Mouse (Mus musculus) common myeloid progenitor, adult 5-6 weeks (primary cell): ENCODE measurements around the gene Rnf150. TPM values are rescaled to one million over a fixed set of nuclear protein-coding genes. Genes with fewer than 3 reads are reported as not detected.
"Not testable (repeated sequence)": the region's sequence is repeated elsewhere in the genome, so short reads cannot be mapped to it uniquely, and the experiment has no call there.

Experiments used
- ATAC-seq: replicated peaks from 2 replicates; pipeline ENCODE4 v1.8.0; 2016; ENCODE audit warnings: low read depth, mild to moderate bottlenecking, moderate TSS enrichment, inconsistent platforms; ENCODE audit not compliant: poor library complexity, severe bottlenecking
- total RNA-seq: library from RNA; stranded (forward); fragments of 200-1000, 187-1606 nt; gene quantifications from 2 replicates; pipeline ENCODE4 v1.2.3, GENCODE M21; 2017

Rnf150 gene
- total RNA-seq, 1 experiment from 2014 or later = 6.1 TPM

DNA sequence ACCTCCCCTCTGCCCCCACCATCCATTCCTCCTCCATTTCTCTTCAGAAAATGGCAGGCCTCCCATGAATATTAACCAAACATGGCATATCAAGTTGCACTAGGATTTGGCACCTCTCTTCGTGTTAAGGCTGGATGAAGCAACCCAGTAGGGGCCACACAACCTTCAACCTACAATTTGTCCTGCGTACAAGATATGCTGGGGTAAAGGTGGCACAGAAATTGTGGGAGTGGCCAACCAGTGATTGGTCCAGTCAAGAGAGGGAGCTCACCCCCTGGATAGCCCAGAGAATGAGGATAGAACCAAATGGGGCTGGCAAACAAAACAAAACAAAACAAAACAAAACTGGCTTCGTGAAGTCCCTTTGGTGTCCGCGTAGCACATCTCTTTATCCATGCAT, 198.1 kb downstream of the Rnf150 start:
- no peak for ATAC-seq

DNA sequence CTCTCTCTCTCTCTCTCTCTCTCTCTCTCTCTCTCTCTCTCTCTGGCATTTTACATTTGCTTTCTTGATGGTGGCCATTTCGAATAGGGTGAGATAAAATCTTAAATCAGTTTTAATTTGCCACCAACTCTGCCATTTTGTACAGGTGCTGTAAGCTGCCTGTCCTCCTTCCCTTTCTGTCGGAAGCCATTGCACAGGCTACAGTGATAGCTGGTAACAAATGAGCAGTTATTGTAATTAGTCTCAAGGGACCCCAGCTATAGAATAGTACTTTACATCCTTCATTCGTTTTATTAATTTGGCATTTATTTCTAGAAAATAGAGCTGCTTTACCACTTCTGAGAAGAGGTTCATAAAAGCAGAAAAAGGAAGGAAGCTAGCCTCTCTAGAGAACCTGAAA, 198.7 kb downstream of the Rnf150 start:
- no peak for ATAC-seq

DNA sequence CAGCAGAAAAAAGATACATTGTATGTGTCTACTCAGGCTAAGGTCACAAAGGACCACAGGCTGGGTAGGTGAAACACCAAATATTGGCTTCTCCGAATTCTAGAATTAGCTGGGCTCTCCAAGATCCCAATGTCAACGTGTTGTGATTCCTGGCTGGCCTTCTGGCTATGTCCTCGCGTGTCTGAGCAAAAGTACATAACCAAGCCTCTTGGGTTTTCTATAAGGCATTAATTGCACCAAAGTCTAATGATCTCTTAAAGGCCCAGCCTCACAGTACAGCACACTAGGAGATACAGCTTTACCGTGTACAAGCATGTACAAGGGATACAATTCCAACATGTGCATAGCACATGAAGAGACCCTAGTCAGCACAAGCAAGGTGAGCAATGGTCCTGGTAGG, 199.1 kb downstream of the Rnf150 start:
- ATAC-seq = no peak

DNA sequence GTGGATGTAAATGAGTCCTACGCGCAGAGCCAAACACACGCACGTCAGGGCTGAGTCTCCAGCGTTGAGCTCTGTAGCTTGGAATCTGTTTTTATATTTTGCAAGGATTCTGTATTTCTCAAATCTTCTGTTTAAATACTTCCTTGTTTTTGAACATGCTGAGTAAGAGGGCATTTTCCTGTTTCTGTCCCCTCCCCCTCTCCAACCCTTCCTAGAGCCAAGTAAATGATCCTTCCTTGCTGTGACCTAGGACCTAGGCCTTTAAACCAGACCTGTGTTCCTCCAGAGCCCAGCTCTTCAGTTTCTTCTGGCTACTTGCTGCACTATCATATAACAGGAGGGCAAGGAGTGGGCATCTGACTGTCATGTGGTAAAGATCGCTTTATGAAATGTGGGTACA, 200.9 kb downstream of the Rnf150 start:
- ATAC-seq = peak; percentile 31

DNA sequence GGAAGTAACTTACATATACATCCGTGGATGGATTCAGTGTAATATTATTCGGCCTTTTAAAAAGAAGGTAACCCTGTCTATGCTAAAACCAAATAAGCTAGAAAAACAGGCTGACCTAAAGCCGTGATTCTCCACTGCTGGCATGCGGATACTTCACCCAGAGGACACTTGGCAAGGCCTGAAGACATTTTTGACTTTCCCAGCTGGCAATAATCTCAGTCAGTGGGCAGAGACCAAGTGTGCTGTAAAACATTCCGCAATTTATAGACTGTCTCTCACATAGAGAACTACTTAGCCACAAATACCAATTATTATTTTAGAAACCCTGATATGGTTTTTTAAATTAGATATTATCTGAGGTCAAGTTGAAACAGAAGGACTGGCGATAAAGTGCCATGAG, 202.9 kb downstream of the Rnf150 start:
- ATAC-seq = no peak

DNA sequence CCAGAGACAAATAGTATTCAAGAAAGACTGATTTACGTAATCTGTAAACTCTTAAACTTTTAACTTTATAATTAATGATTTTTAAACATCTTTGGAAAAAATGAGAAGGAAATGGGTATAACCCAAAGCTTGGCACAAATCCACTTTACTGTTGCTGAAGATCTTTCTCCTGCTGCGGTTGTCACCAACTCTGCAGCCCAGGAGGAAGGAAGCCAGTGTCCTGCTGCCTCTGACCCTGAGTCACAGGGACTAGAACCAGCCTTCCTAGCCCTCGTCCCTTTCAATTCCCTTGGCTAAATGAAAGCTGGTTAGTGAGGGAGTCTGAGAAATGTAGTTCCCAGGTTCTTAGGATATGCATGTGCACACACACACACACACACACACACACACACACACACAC, 203.7 kb downstream of the Rnf150 start:
- peak; percentile 75 for ATAC-seq

DNA sequence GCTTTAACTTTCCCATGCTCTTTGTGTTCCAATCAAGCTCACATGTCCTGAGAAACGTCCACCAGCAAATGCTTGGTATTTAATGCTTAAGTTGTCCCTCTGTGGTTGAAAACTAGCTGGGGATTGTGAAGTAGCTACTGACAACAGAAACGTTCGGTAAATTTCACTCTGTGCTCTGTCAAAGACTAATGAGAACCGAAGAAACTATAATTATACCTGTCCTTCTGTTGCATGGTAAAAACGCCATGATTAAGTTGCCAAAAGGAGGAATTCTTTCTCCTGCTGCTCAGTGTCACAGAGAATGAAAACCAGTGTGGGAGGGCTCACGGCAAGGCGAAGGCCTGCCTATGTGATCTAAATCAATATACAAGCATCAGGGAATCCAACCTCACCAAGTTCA, 204.8 kb downstream of the Rnf150 start:
- ATAC-seq = no peak

DNA sequence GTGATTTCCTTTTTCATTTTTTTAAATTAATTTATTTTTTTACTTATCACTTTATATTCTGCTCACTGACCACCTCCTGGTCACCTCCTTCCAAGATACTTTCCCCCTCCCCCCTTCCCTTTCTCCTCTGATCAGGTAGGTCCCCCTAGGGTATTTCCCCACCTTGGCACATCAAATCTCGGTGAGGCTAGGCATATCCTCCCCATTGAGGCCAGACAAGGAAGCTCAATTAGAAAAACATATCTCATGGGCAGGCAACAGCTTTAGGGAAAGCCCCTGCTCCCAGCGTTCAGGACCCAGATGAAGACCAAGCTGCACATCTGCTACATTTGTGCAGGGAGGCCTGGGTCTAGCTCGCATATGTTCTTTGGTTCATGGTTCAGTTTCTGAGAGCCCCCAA, 211.1 kb downstream of the Rnf150 start:
- ATAC-seq = no peak

DNA sequence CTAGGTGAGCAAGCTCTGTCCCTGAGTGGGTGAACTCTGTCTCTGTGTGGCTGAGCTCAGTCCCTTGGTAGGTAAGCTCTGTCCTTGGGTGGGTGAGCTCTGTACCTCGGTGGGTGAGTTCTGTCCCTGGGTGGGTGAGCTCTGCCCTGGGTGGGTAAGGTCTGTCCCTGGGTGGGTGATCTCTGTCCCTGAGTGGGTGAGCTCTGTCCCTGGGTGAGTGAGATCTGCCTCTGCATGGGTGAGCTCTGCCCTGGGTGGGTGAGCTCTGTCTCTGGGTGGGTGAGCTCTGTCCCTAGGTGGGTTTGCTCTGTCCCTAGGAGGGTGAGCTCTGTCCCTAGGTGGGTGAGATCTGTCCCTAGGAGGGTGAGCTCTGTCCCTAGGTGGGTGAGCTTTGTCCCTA, 213.5 kb downstream of the Rnf150 start:
- ATAC-seq = no peak

DNA sequence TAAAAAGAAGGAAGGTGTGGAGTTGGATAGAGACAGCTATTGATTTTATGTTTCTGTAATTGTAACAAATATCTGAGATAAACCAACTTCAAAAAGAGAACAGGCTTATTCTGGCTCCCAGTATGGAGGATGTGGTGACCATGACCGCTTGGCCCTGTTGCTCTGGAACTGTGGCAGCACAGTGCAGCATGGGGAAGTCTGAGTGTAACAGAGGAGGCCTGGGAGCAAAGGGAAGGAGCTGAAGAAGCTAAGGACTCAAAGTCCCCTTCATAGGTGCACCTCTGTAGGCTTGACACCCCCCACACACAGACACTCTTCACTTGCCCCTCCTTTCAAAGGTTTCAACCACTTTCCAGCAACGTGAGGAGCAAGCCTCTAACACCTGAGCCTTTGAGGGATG, 214.2 kb downstream of the Rnf150 start:
- peak; percentile 72 for ATAC-seq

DNA sequence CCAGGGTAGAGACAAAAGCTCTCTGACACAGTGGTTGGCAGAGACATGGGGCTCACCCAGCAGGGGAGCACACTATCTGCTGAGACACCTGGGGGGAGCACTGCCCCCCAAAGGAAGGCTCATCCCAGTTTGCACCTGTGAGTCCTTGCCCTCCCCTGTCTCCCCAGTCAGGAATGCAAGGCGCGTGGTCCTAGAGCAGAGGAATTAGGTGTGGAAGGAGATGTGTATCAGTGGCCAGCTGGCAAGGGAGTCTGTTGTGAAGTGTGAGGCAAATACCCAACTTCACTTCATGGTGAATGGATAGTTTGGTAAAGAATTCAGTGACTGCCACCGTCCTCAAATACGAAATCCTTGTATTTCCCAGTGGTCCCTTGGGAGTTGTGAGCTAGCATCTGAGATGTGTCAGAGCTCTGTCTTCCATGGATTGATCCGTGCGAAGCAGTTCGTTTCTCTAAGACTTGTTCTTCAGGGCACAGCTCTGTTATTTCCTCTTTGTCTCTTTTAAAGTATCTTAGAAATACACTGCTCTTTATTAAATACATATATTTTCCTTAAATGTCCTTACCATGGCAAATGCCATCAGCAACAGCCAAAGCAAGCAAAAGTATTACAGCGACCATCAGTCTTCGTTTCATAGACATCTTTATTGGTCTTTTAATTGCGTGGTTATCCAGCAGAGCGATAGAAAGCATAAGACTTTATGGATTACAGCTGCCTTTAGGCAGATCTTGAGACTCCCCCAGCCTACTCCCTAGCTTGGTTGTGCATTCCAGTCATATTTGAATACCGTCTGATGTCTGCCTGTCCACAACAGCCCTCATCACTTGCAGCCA, 215.8 kb downstream of the Rnf150 start:
- no peak for ATAC-seq

DNA sequence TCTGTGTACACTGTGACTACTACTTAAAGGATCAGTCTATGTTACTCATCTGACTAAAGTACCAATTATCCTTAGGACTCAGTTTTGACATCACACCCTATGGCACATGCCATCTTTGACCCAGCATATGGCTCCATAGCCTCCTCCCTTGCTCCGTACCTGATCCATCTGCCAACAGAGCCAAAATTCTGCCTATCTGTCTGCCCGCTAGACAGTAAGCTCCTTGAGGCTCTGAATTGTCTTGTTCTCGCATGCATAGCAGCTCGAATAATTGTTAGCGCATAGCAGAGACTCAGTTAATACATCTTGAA, 216.3 kb downstream of the Rnf150 start:
- ATAC-seq = no peak

DNA sequence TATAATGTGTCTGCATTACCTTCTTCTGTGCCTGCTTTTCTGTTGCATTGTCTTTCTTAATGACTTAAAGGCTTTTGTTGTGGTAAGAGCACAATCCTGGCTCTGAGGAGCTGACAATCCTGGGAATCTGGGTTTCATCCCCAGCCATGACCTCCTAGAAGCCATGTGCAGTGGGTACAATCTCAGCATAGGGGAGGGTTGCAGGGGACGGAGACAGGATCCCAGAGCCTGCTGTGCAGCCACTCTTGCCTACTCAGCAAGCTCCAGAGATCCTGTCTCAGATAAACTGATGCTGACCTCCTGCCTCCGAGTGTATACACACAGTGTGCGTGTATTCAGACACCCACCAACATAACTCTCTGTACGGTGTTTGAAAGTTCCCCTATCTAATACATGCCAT, 218.1 kb downstream of the Rnf150 start:
- ATAC-seq = no peak

DNA sequence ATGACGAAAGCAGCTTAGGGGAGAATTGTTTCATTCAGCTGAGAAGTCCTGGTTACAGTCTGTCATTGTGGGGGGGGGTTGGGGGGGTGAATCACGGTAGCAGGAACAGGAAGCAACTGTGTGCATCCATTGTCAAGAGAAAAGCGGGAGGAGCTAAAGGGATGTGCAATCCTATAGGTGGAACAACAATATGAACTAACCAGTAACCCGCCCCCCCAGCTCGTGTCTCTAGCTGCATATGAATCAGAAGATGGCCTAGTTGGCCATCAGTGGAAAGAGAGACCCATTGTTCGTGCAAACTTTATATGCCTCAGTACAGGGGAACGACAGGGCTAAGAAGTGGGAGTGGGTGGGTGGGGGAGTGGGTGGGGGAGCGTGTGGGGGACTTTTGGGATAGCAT, 218.7 kb downstream of the Rnf150 start:
- not testable (repeated sequence) for ATAC-seq

DNA sequence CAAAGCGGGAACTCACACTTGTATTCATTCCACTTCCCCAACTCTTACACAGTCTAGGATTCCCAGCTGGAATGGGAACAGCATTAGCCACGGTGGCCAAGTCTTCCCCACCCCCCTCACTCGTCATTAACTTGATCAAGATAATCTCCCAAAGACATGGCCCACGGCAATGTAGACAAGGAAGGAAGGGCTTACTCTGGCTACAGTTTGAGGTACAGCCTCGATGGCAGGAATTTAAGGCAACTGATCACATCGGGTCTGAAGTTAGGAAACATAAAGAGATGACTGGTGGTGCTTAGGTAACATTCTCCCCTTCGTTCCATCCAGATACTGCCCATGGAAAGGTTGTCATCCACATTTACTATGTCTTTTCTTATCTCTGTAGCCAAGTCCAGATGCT, 219.1 kb downstream of the Rnf150 start:
- no peak for ATAC-seq

DNA sequence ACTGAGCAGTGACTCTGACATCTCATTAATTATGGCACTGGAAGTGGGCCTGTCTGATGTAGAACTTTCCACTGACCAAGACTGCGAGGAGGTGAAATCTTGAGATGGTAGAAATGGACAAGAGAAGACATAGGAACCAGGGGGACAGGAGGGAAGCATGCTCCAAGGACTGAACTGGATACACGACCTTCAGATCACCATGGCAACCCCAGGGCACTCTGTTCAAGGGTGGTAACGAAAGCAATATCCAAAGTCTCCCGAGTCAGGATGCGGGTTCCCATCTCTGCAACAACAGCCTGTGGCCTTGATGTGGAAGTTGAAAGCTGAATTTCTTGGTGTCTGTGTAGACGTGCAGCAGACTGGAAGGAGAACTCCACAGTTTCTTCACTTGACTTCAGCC, 220.3 kb downstream of the Rnf150 start:
- no peak for ATAC-seq

DNA sequence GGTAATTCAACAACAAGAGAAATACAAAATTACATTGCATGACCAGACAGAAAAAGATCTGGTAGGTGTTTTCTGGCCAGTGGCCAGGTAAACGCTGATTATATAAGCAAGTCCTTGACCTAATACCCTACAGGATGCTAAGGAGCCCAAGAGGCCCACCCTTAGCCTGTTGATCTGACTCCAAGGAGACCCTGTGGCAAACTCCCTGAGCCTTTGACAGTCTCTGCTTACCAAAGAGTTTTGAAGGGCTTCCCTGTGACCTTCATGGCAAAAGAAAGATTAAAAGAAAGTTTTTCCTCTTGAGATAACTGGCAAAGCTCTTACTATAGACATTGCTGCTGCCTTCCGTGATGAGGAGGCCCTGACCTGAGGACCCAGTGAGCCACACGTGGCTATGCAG, 222.4 kb downstream of the Rnf150 start:
- no peak for ATAC-seq

DNA sequence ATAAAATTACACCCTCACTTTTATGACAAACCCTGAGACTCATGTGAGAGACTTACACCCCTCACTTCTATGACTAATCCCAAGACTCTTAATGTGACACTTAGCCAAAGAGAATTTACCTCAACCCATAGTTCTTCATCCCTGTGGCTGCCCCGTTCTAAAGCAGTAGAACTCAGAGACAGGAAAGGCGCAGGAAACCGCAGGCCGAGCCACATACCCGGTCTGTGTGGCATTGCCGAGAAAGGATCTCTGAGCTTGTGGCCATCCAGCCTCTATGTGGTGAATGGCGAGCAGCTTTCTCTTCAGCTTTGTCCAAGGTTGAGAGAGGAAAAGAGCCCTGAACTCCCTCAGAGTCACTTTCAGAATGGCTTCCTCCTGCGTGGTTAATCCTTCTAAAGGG, 223.5 kb downstream of the Rnf150 start:
- ATAC-seq = peak; percentile 85

DNA sequence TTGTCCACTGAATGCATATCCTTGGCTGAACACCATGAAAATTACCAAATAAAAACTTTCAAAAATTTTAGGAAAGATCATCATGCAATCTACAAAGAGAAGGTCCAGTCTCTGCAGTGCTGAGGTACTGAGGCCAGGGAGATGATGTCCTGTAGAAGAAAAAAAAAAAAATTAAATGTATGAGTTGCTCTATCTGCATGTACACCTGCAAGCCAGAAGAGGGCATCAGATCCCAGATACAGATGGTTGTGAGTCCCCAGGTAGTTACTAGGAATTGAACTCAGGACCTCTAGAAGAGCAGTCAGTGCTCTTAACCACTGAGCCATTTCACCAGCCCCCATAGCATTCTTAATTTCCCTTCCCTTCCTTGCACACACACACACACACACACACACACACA, 224.4 kb downstream of the Rnf150 start:
- no peak for ATAC-seq

DNA sequence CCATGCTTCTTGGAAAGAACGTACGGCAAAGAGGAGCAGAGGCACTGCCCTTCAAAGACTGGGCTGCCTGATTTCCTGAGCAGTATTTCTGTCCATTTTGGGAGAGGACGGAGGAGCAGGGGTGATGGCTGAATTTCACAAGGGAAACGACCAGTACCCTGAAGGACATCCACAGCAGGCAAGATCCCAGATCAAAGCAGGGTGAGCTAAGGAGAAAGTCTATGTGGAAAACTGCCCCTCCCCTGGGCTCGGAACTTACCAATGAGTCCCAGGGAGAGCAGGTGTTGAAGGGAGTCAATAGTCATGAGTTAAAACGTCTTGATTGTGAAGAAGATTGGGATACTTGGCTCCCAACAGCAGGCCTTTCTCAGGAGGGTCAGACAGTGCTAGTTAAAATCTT, 225.0 kb downstream of the Rnf150 start:
- no peak for ATAC-seq

DNA sequence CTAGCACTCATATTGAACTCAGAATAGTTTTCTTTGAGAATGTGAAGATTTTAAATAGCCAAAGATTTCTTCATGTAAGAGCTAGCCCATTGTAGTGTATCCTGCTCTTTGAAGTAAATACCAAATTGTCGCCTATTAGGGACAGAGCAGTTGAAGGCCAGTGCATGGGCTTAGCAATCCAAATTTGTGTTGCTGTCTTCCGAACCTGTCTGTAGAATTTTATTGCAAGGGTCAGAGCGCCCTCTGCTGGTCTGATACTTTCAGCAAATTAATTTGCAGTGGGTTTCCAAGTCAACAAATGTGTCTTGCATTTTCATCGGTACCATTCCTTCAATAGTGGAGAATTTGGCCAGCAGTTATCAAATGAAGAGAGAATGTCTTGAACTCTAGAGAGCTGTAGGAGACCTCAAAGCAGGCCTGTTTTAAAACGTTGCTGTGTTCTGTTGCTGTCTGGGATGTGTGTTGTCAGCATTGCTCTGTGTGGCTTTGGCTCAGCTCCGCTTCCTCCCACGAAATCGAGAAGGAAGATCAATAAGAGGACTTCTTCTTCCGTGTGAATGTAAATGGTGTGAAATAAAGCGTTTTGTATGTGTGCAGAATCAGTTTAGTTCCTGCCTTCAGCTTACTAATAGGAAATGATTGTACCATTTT, 226.3 kb downstream of the Rnf150 start:
- peak; percentile 50; the same call in 1 of the 2 replicates for ATAC-seq

DNA sequence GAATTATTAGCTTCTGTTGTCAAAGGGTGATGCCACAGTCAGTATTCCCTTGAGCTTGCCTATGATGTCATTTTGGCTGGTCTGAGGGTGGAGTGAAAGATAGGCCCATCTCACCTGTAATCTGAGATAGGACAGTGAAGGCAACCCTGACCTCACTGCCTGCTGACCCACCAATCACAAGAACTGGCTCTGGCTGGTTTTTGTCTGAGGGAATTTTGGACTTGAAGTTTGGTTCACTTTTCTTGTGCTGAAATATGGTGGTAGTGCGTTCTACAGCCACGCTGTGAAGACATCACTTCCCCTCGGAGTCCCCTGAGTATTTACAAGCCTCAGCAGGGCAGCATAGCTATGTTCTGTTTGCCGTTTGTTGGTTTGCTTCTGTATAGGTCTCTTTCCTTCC, 227.3 kb downstream of the Rnf150 start:
- no peak for ATAC-seq
